Mouse (Mus musculus): ENCODE data around the gene Sept10. TPM values are rescaled to one million over a fixed set of nuclear protein-coding genes. Genes with fewer than 3 reads are reported as not detected.

The Sept10 gene
- total RNA-seq, 2 experiments from 2014 or later: 15.6 to 16.6 TPM

DNA sequence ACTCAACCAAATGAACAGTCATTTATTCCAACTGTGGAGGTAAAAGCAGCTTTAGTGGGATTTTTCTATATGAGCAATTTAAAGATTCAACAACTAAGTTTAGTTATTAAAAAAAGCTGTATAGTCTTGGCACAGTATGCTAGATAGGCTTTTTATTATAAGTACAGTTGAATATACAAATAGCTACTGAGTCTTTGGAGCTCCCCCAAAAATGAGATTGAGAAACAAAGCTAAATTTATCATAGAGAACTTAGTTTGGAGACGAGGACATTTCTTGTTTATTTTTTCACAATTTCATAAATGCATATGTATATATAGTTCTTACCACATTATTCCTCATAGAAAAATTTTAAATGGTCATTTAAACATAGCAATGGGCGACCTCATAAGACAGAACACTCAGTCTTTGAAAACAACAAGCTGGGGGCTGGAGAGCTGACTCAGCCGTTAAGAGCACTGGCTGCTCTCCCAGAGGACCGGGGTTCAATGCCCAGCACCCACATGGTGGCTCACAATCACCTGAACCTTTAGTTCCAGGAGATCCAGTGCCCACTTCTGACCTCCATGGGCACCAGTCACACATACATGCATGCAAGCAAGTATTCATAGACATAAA, 7.7 kb upstream of the Sept10 start:
- no peak for DNase-seq (ENCODE audit: low spot score)
- intact Hi-C loops (cut with DNase I): loop anchor here (5.0 kb wide), 1 partner anchor 33 kb away; no protein-coding TSS in a partner anchor

- intact Hi-C loops (cut with DNase I): loop anchor here (5.0 kb wide), 1 partner anchor 37 kb away; no protein-coding TSS in a partner anchor
- no peak for DNase-seq (ENCODE audit: low spot score)
Observed at GRCm38 (mm10) chr10:59225137-59225536, 3.5 kb upstream of the Sept10 start.

DNA sequence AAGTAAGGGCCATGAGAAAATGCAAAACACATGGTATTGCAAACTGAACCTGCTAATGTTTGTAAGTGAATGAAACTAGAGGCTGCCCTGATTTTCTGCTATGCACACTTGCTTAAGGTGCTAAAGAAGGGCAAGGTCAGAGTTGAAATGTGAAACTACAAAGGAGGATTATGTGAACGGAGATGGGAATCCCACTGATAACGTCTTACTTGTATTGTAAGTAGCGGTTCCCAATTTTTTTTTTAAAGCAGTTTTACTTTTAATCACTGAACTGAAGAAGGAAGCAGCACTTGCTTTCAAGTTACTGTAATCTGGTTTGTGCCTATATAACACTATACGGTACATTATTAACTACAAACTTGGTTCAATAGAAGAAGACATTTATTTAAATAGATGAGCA, 2.2 kb upstream of the Sept10 start:
- no peak for DNase-seq (ENCODE audit: low spot score)
- intact Hi-C loops (cut with DNase I): loop anchor here (2.0 kb wide), 1 partner anchor 69 kb away; no protein-coding TSS in a partner anchor

GRCm38 (mm10) chr10:59223301-59223700, 1.7 kb upstream of the Sept10 start:
- intact Hi-C loops (cut with DNase I): loop anchor here (2.0 kb wide), 1 partner anchor 70 kb away; no protein-coding TSS in a partner anchor
- no peak for DNase-seq (ENCODE audit: low spot score)

- intact Hi-C loops (cut with DNase I): loop anchor here (2.0 kb wide), 1 partner anchor 70 kb away; no protein-coding TSS in a partner anchor
- DNase-seq (ENCODE audit: low spot score): peak; percentile 4
Observed at GRCm38 (mm10) chr10:59222271-59223101, 839 bp upstream of the Sept10 start.

GRCm38 (mm10) chr10:59220824-59221472, 699 bp downstream of the Sept10 start:
- intact Hi-C loops (cut with DNase I): no loop called here
- no peak for DNase-seq (ENCODE audit: low spot score)

DNA sequence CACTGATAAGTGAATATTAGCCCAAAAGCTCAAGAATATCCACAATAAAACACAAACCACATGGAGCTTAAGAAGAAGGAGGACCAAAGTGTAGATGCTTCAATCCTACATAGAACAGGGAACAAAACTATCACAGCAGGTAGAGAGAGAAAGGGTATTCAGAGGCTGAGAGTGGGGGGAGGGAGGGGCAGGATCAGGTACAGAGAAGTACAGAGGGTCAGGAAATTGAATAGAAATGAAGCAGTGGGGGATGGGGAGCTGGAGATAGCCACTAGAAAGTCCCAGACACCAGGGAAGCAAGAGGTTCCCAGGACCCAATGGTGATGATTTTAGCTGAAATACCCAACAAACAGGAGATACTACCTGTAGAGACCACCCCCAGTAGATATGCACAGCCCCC, 21.6 kb downstream of the Sept10 start:
- intact Hi-C loops (cut with DNase I): no loop called here
- no peak for DNase-seq (ENCODE audit: low spot score)

DNA sequence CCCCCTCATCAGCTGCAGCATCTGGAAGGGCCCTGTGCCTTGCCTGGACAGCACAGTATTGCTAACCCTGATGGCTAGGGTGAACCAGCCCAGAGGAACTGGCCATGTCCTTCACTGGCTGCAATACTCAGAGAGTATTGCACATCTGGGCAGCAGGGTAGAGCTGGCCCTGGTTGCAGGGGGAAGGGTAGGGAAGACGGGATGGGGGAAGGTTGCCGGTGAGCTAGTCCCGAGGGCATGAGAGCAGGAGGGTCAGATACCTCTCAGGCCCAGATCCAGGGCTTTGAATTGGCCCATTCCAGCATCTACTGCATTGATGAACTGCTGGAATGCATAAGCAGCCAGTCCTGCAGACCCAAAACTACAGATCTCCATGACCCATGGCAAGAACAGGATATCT, 24.9 kb downstream of the Sept10 start:
- intact Hi-C loops (cut with DNase I): no loop called here
- no peak for DNase-seq (ENCODE audit: low spot score)

GRCm38 (mm10) chr10:59194891-59195290, 26.8 kb downstream of the Sept10 start:
- no peak for DNase-seq (ENCODE audit: low spot score)
- intact Hi-C loops (cut with DNase I): no loop called here

DNA sequence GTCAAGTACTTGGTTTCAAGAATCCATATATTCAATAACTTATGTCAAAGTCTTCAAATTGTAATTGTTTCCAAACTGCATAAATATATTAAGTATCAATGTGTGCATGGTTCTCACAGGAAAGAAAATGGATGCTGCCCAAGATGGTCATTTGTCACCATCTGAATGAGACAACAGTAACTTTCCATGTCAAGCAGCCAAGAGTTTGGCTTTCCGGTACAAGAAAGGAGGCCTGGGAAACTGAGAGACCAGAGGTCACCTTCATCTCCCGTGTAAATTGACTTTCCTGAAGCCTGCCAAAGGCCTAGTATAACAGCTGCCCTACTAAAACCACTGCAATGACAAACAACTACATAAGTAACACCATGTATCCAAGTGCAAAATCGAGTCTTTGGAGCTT, 39.3 kb downstream of the Sept10 start:
- no peak for DNase-seq (ENCODE audit: low spot score)

GRCm38 (mm10) chr10:59179620-59180019, 42.0 kb downstream of the Sept10 start:
- intact Hi-C loops (cut with DNase I): no loop called here

More for the DNA sequence above, 39.3 kb downstream of the Sept10 start:
- intact Hi-C loops (cut with DNase I): no loop called here

GRCm38 (mm10) chr10:59172539-59172938, 49.1 kb downstream of the Sept10 start:
- intact Hi-C loops (cut with DNase I): no loop called here
- no peak for DNase-seq (ENCODE audit: low spot score)

More at GRCm38 (mm10) chr10:59179620-59180019, 42.0 kb downstream of the Sept10 start:
- no peak for DNase-seq (ENCODE audit: low spot score)

DNA sequence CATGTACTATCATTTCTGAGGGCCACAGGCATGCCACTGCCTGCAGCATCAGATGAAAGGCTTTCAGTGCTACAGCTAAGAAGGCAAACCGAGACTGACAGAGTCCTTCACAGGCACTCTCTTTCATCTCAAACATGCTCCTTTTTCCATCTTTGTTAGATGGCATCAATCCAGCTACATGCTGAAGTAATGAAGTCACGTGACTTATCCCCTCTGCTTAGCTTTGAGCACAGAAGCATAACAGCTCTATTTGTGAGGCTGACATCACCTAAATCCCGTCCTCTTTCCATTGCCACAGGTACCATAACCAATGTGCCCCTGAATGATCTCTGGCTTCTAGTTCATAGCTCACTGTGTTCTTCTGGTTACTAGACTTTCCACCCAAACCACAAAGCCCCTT, 50.6 kb downstream of the Sept10 start:
- intact Hi-C loops (cut with DNase I): no loop called here
- no peak for DNase-seq (ENCODE audit: low spot score)

- intact Hi-C loops (cut with DNase I): loop anchor here (1.0 to 5.0 kb wide), 3 partner anchors 126 to 701 kb away; no protein-coding TSS in a partner anchor
- no peak for DNase-seq (ENCODE audit: low spot score)
Observed at GRCm38 (mm10) chr10:59166104-59166944, 55.3 kb downstream of the Sept10 start.

DNA sequence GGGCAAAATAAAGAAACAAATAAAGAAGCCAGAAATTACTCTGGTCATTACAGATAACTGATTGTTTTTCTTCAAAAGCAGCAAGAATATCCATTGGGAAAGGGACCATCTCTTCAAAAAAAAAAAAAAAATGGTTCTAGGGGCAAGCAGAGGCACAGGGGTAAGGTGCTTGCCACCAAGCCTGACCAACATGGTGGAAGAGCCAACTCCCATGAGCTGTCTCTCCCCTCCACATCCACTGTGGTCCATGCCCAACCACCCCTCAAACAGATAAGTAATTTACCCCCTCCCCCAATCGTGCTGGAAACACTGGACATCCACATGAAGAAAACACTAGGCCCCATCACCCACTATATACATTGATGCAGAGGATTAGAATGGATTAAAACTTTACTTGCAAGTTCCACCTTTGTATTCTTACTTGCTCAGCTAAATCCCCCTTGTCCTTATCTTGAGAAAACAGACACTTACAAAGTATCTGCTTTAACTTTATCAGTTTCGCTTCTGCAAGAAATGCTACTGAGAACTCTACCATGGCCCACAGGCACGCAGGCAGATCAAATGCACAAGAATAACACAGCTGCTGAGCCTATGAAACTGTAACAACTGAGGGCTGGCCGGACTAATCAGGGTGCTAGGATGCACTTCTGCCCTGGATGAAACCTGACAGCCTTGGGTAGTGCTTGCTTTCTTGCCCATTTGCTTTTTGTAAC, 59.3 kb downstream of the Sept10 start:
- no peak for DNase-seq (ENCODE audit: low spot score)
- intact Hi-C loops (cut with DNase I): no loop called here

DNA sequence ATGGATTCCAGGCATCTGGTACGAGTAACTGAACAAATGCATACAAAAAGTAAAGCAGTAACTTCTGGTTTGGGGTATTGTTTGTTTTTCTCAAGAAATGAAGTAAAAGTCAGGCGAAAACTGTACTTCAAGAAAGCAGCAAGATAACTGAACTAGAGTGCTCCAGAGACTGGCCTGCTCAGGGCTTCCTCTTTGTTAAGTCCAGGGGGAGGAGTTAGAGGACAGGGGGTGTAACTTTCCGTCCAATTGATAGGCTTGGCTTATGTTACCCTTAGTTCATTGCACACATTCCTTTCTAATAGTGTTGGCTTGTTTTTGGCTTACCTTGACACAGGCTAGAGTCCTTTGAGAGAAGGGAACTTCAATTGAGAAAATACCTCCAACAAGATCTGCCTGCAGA, 63.0 kb downstream of the Sept10 start:
- intact Hi-C loops (cut with DNase I): no loop called here
- DNase-seq (ENCODE audit: low spot score): no peak

DNA sequence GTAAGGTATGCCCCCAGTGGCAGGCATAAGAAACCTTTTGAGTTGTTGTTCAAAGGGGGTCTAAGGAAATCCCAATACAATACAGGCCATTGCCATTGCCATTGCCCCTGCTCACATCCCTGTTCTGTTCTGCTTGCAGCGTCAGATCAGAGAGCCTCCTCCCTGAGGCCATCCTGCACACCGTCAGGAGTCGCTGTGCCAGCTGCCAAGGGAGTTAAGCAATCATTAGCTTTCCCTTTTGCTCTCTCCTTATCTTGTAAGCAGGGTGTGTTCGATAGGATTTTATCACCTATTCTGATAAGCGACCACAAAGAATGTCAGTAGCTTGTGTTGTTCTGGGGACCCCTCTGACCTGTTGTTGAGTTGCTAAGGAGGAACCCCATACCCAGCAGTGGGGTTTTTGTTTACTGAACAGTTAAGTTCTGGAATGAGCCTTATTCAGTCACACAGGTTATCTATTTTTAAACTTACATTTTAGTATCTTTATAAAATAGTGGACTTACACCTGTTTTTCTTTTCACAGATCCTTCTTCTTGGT, 69.0 kb downstream of the Sept10 start:
- no peak for DNase-seq (ENCODE audit: low spot score)
- intact Hi-C loops (cut with DNase I): no loop called here

- intact Hi-C loops (cut with DNase I): no loop called here
- DNase-seq (ENCODE audit: low spot score): no peak
Observed at GRCm38 (mm10) chr10:59150938-59151657, 70.5 kb downstream of the Sept10 start.
